Mouse (Mus musculus): ENCODE data around the gene Hdac9.

Gene Hdac9

DNA sequence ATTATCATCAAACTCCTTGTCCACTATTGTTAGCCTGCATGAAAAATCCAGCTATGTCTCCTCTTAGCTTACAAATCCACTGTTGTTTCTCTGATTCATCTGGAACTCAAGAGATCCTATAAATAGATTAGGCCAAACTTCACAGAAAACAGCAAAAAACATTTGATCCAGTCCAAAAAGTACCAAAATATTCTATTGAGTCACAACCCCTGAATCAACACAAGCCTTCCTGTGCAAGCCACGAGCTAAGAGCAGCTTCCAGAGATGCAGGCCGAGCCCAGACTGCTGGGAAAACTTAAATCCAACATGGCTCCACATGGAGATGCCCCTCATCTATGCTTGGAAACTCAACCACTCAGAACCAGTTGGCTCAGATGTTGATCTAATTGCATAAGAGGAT is 113.2 kb downstream of the Hdac9 start:
- DNase-seq: no peak

DNA sequence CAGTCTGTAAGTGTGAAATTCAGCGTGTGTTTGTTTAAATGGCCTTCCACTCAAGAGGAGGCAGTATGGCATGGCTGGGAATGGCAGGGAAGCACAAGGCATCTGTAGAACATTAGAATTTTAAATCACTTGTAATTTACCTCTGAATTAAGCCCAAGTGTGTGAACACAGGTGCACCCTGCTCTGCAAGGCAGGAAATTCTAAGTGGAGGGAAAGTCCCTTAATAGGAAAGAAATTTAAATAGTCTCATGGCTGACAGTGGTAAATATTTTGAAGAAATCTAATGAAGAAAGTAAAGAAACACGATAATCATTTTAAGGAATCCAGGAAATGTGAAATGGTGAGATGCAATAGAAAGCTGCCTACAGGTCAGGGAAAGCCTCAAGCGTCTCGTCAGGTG is 114.6 kb downstream of the Hdac9 start:
- DNase-seq: no peak

- DNase-seq: no peak
Measured at GRCm38 (mm10) chr12:34801752-34802151, 115.1 kb downstream of the Hdac9 start.

- DNase-seq: no peak
Measured at GRCm38 (mm10) chr12:34797389-34797788, 119.5 kb downstream of the Hdac9 start.

GRCm38 (mm10) chr12:34795487-34795886 is 121.4 kb downstream of the Hdac9 start:
- DNase-seq: no peak

- DNase-seq: no peak
Measured at GRCm38 (mm10) chr12:34792113-34792452, 124.8 kb downstream of the Hdac9 start.

- DNase-seq: no peak
Measured at GRCm38 (mm10) chr12:34791213-34792112, 125.4 kb downstream of the Hdac9 start.

- no peak for DNase-seq
Measured at GRCm38 (mm10) chr12:34789031-34789982, 127.6 kb downstream of the Hdac9 start.

DNA sequence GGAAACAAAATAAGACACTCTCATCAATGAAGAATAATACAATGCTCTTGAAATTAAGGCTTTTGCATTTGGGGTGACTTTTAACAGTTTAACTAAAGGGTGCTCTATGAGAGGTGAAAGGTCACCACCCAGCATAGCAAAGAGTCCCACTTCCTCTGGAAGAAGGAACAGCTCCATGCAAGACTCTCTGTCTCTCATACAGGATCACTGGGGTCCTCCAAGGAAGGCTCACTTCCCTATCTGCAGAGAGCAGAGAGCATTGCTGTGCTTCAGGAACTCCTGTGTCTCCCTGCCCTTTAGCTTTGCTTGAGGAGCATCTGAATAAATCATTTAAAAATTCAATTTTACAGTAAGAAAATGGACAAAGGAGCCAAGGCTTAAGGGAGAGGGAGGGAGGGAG is 129.5 kb downstream of the Hdac9 start:
- DNase-seq: no peak

DNA sequence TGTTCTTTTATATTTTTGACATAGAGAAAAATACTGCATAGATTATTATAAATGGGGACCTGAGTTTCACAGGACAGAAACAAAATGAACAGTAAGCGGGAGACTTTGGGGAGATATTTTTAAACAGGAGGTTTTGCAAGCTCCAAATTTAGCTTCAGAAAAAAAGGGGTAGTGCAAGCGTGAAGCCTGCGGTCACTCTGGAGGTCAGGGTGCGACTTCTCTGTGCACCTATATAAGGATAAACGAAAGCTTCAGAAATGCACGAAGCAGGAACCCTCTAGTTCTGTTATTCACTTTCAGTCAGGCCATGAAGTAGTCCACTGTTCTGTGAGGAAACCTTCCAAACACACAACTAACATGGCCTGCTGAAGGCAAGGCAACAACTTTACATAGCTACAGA is 133.3 kb downstream of the Hdac9 start:
- DNase-seq: no peak

- no peak for DNase-seq
Measured at GRCm38 (mm10) chr12:34779368-34779957, 137.4 kb downstream of the Hdac9 start.

DNA sequence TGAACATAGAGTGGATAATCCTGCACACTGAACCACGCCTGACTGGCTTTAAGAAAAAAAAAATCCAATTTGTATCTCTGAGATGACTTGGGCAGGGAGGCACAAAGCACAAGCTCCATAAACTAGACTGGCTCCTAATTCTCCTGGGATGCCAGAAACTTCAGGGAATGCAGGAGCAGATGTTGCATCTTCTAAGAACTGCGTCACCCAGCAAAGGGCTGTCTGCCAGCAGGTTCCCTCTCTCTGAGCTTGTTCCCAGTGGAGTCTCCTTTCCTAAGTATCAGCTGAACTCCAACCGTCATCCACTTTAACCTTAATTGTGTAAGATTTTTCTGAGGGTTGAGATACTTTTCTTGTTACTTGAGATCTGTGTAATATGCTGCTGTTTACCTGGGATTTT is 140.7 kb downstream of the Hdac9 start:
- no peak for DNase-seq

- no peak for DNase-seq
Measured at GRCm38 (mm10) chr12:34774071-34774470, 142.8 kb downstream of the Hdac9 start.

GRCm38 (mm10) chr12:34767226-34767775 is 149.6 kb downstream of the Hdac9 start:
- no peak for DNase-seq

DNA sequence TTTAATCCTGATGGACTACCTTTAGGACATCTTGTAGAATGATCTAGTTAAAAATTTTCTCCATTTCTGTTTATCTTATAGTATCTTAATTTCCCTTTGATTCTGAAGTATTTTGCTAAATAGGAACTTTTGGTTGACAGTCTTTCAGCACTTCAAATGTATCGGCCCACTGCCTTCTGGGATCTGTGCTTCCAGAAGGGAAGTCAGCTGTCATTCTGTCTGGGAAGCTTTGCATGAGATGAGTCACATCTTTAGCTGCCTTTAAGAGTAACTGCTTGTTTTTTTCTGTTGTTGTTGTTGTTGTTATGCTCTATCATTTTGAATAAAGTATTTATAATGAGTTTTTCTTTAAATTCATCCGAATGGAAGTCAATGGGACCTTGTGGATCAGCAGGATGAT is 169.6 kb downstream of the Hdac9 start:
- DNase-seq: no peak

DNA sequence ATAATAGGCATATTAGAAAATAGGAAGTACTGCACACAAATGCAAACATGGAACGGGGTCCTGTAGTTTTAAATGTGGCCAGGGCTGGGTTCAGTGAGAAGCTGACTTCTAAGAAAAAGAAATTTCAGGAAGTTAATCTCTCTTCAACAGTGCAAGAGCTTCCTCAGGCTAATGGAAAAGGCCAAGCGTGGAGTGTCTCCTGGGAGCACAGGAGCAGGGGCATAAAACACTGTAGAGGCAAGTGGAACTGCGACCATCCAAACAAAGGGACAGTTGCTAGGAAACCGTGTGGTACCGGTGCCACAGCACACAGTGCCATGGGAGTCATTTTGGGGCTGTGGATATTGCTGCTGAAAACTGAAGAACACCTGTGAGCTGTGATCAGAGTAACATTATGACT is 191.7 kb downstream of the Hdac9 start:
- DNase-seq: no peak

DNA sequence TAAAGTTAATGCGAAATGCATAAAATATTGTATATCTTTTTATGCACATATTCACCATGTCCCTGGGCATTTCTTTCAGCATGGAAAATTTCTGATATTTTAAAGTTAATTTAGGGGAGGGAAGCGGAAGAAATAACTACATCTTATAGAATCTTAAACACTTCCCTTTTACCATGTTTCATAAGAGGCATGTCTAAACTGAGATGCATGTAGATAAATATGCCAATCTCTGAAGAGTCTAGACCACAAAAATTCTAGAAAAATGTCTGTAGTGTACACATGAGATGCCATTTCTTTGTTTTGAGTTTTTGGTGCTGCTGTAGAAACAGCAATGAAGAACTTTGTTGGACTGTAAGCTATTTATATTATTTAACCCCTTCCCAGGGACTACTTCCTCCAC is 192.6 kb downstream of the Hdac9 start:
- DNase-seq: no peak

DNA sequence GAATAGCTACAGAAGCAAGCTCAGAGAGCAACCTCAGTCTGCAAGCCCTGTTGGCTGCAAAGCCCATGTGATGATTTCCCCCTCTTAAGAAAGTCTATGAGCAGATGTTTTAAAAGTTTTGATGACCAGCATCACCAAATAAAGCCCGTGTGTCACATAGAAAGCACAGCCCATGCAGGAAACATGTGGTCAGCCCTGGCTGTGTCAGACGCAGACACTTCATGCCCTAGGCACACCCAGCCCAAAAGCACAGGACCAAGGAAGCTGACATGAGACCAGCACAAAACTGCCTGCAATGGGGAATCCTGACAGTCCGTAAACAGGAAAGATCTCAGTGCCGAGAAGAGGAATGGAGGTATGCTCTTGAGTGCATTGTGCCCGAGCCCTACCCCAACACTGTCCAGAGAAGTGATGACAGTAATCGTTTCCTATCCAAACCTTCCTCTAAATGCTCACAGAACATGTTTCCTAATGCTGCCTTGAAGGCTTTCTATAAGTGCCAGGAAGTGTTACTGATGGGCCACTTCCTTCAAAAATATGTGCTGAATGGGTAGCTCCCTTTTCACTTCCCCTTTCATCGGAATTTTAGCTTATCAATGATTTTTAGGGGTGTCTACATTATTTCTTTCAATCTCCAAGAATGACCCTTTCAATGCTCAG is 193.9 kb downstream of the Hdac9 start:
- DNase-seq: no peak

- no peak for DNase-seq
Measured at GRCm38 (mm10) chr12:34720906-34721305, 196.0 kb downstream of the Hdac9 start.

- DNase-seq: no peak
Measured at GRCm38 (mm10) chr12:34714266-34714939, 202.5 kb downstream of the Hdac9 start.

DNA sequence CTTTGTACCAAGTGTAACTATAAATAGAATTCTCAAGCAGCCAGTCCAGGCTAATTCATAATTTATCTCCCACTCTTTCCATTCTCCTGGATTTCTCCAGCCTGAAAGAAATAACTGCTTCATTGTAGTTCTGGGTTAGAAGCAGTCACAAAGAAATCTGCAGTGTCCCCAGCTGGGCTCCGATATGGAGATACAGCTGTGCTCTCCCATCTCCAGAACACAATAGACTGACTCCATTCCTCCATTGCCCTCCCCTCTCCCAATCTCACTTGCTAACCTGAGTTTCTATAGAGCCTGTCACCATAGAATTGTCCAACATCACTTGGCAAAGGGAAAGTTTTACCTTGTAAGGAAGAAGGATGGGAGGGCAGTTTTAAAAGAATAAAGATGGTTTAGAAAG is 218.9 kb downstream of the Hdac9 start:
- DNase-seq: no peak

- DNase-seq: no peak
Measured at GRCm38 (mm10) chr12:34696736-34697135, 220.2 kb downstream of the Hdac9 start.

Data from cerebellum, adult 8-10 months (tissue).